Mouse (Mus musculus) heart, postnatal 0 days (tissue): ENCODE measurements around the gene Ctu2. TPM values are rescaled to one million over a fixed set of nuclear protein-coding genes. Genes with fewer than 3 reads are reported as not detected.

ENCODE experiments used
- ATAC-seq: fragments of 200-750 bp; cut with Nextera tagmentation; 2 replicates; pipeline ENCODE4 v1.8.0; 2017; ENCODE audit warnings: low read depth, moderate number of reproducible peaks, moderate library complexity; ENCODE audit not compliant: insufficient read depth
- DNase-seq: peaks from one replicate; pipeline ENCODE4 v3.0.0-alpha.2; 2016; ENCODE audit warnings: low spot score
- H3K27ac ChIP-seq: fragments of 300-500 bp; sonication (generic); 2 replicates; pipeline ENCODE4 v1.5.1; 2014; ENCODE audit warnings: low read depth, mild to moderate bottlenecking
- H3K27me3 ChIP-seq: fragments of 300-500 bp; sonication (generic); 2 replicates; pipeline ENCODE4 v1.6.1; 2014; ENCODE audit warnings: low read length, mixed read lengths; ENCODE audit not compliant: control insufficient read depth, insufficient read depth
- H3K36me3 ChIP-seq: fragments of 300-500 bp; sonication (generic); replicated peaks from 2 replicates; pipeline ENCODE4 v1.6.1; 2014; ENCODE audit warnings: low read length, mixed read lengths; ENCODE audit not compliant: control insufficient read depth, insufficient read depth
- H3K4me1 ChIP-seq: fragments of 300-500 bp; sonication (generic); 2 replicates; pipeline ENCODE4 v1.6.1; 2014; ENCODE audit warnings: antibody characterized with exemption; ENCODE audit not compliant: control insufficient read depth, insufficient read depth
- H3K4me2 ChIP-seq: fragments of 300-500 bp; sonication (generic); 2 replicates; pipeline ENCODE4 v1.6.1; 2014; ENCODE audit warnings: low read depth, mild to moderate bottlenecking, low read length, moderate library complexity
- H3K4me3 ChIP-seq: fragments of 300-500 bp; sonication (generic); 2 replicates; pipeline ENCODE4 v1.5.1; 2014; ENCODE audit warnings: low read depth, low read length
- H3K9ac ChIP-seq: fragments of 300-500 bp; sonication (generic); replicated peaks from 2 replicates; pipeline ENCODE4 v1.6.1; 2014; ENCODE audit warnings: low read depth, low read length, mixed read lengths
- H3K9me3 ChIP-seq: fragments of 300-500 bp; sonication (generic); replicated peaks from 2 replicates; pipeline ENCODE4 v1.6.1; 2016; ENCODE audit warnings: low read length; ENCODE audit not compliant: control insufficient read depth
- CTCF ChIP-seq: IDR thresholded peaks from 2 replicates; pipeline ENCODE4 v1.5.1; 2016; ENCODE audit warnings: antibody characterized with exemption, control low read depth, low read depth
- EP300 ChIP-seq: IDR thresholded peaks from 2 replicates; pipeline ENCODE4 v1.6.1; 2016; ENCODE audit warnings: antibody characterized with exemption, low read depth
- WGBS: fragments of 180-500 bp; shearing (Covaris S2); extraction: QIAGEN DNeasy Blood & Tissue Kit; methylation state at CpG from one replicate; pipeline ENCODE4 v1.1.7; 2014; 5-methylcytosine and 5-hydroxymethylcytosine counted together
- polyA plus RNA-seq: library from polyadenylated mRNA; unstranded; fragments of >200 nt; fragmentation: Nextera tagmentation; extraction: Ambion mirVana; gene quantifications from 2 replicates; pipeline ENCODE4 v1.2.1, GENCODE M21; 2015
- total RNA-seq: library from RNA; depleted of rRNA; stranded (reverse); fragments of >200 nt; gene quantifications from 2 replicates; pipeline ENCODE4 v1.2.3, GENCODE M21; 2014; ENCODE audit warnings: low replicate concordance

The Ctu2 gene
- total and polyA plus RNA-seq, 2 experiments from 2014 or later, result 24.3 to 28.4 TPM

DNA sequence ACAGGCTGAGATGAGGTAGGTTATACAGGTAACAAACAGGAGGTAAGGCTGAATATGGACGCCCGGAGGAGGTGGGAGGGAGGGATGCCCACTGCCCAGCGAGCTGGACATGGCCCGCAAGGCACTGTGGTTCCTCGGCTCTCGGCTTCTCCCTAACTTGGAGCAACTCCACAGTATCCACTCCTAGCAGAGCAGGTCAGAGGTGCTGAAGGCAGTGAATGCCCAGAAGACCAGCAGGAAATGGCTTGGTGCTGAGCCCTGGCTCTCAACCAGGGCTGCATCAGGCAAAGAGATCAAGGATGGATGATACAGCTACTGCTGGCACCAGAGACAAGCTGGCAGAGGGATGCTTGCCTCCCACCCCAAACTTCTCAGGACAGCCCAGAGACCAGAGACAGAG, 48.6 kb downstream of the Ctu2 start:
- Histone ChIP-seq H3K27me3 (no peaks in the 10 kb centered on the region), H3K4me3 (no peak overlapping the region), H3K36me3 (no peaks in the 10 kb centered on the region), H3K9ac (0 out of 2 replicates have a peak overlapping the region, but pooled peaks have one; percentile 50), H3K4me1 (peaks cover 56% of the 10 kb centered on the region), H3K27ac (peak overlapping the region; percentile 88), H3K9me3 (no peaks in the 10 kb centered on the region), H3K4me2 (peak overlapping the region; percentile 37; the same call in 1 of the 2 replicates)
- DNase-seq (no peak), ATAC-seq (no peak)
- WGBS, result 63% methylated on average over 6 of the region's 6 CpGs
- TF ChIP-seq EP300 (no peak), CTCF (no peak)

DNA sequence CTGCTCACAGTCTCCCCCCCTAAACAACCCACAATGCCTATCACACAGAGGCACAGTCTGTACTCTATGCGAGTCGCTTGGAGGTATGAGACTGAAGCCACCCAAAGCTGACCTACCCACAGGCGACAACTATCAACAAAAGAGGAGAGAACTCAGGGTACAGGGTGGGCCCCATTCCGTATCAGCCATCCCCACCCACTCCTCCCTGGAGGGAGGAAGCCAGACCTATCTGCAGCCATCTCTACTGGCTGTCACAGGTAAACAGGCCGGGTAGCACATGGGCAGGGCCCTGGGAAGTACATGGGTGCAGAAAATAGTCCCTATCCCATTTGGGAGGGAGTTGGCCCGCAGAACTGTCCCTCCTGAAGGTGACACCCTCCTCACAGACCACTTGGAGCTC, 49.1 kb downstream of the Ctu2 start:
- no peak for TF ChIP-seq CTCF
- TF ChIP-seq EP300, result no peak
- Histone ChIP-seq H3K27ac (peak overlapping the region; percentile 88), H3K4me1 (peaks cover 56% of the 10 kb centered on the region), H3K4me3 (no peak overlapping the region), H3K9ac (no peak overlapping the region), H3K36me3 (no peaks in the 10 kb centered on the region), H3K9me3 (no peaks in the 10 kb centered on the region), H3K4me2 (no peak overlapping the region), H3K27me3 (no peaks in the 10 kb centered on the region)
- DNase-seq, result no peak
- 74% methylated on average over 6 of the region's 6 CpGs for WGBS
- no peak for ATAC-seq

GRCm38 (mm10) chr8:122526084-122526483, 50.1 kb downstream of the Ctu2 start:
- TF ChIP-seq EP300 (no peak), CTCF (no peak)
- DNase-seq (no peak), ATAC-seq (no peak)
- no peaks in the 10 kb centered on the region for H3K27me3 ChIP-seq
- H3K9me3 ChIP-seq, result no peaks in the 10 kb centered on the region
- WGBS, result 27% methylated on average over 3 of the region's 3 CpGs
- peak overlapping the region; percentile 16; the same call in 1 of the 2 replicates for H3K4me2 ChIP-seq
- peak overlapping the region; percentile 88 for H3K27ac ChIP-seq
- no peaks in the 10 kb centered on the region for H3K36me3 ChIP-seq
- H3K4me3 ChIP-seq, result no peak overlapping the region
- H3K9ac ChIP-seq, result 0 out of 2 replicates have a peak overlapping the region, but pooled peaks have one; percentile 30
- peaks cover 55% of the 10 kb centered on the region for H3K4me1 ChIP-seq

DNA sequence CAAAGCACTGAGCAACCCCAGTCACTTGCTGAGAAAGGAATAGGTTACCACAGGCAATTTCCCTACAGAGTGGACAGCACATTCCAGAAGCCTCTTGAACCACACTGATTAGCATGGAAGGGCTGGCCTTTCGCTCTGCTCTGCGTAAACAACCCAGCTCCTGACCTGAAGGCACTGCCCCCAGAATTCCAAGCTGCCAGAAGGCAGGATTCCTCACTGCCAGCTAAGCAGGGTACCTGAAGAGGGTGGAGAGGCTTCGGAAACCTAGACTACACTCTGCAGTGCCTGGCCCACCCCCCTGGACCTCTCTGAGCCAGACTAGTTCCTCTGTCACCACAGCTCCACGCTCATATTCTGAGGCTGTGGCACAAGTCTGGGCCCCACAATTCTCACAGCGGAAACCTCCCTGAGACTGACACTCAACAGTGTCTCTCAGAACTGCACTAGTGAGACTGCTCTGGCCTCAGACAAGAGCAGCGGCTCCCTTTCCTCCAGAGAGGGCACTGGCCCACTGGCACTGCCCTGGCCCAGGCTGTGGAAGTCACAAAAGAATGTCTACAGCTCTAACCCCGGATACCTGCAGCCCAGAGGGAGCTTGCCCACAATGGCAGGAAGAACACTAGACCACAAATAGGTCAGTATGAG, 50.7 kb downstream of the Ctu2 start:
- ATAC-seq (peak; percentile 70; the same call in 1 of the 2 replicates), DNase-seq (peak; percentile 63)
- H3K9me3 ChIP-seq, result no peaks in the 10 kb centered on the region
- no peak for TF ChIP-seq CTCF
- TF ChIP-seq EP300, result peak; percentile 39; the same call in 1 of the 2 replicates
- peak overlapping the region; percentile 16; the same call in 1 of the 2 replicates for H3K4me2 ChIP-seq
- 26% methylated on average over 7 of the region's 7 CpGs for WGBS
- H3K9ac ChIP-seq, result peak overlapping the region; percentile 30
- H3K36me3 ChIP-seq, result no peaks in the 10 kb centered on the region
- H3K27ac ChIP-seq, result peak overlapping the region; percentile 88
- no peak overlapping the region for H3K4me3 ChIP-seq
- H3K4me1 ChIP-seq, result peaks cover 55% of the 10 kb centered on the region
- H3K27me3 ChIP-seq, result no peaks in the 10 kb centered on the region

GRCm38 (mm10) chr8:122527937-122528336, 52.0 kb downstream of the Ctu2 start:
- WGBS, result 94% methylated on average over 3 of the region's 3 CpGs
- H3K27me3 ChIP-seq, result no peaks in the 10 kb centered on the region
- no peak overlapping the region for H3K9ac ChIP-seq
- no peak overlapping the region for H3K4me2 ChIP-seq
- 0 out of 2 replicates have a peak overlapping the region, but pooled peaks have one; percentile 88 for H3K27ac ChIP-seq
- no peaks in the 10 kb centered on the region for H3K9me3 ChIP-seq
- no peak for DNase-seq
- H3K4me1 ChIP-seq, result peaks cover 50% of the 10 kb centered on the region
- ATAC-seq, result no peak
- TF ChIP-seq CTCF (no peak), EP300 (no peak)
- no peak overlapping the region for H3K4me3 ChIP-seq
- H3K36me3 ChIP-seq, result no peaks in the 10 kb centered on the region
